Mouse (Mus musculus): ENCODE results near the gene Gfra4. TPM values are rescaled to one million over a fixed set of nuclear protein-coding genes. Genes with fewer than 3 reads are reported as not detected.

The Gfra4 gene
- 58.1 and 88.6 TPM in 2 replicates for polyA plus RNA-seq (2012; rRNA removed)

DNA sequence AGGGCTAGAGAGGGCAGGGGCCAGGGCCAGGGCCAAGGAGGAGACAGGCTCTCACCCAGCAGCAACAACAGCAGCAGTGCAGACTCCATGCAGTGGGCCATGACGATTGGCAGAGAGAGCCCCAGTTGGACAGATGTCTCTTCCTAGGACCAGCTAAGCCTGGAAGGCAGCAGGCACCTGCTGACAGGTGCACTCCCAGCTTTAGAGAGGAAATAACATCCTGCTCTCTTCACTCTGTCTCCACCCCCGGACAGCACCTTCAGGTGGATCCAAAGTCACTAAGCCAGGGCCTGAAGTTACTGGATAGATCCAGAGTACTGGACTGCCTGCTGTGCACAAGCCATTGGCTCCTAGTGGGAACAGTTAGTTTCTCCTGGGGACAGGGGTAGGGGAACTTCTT lies at the start of gene Gfra4:
Gfra4 (minus strand) TSS at position 101 of the 400 bp plus-strand sequence.

DNA sequence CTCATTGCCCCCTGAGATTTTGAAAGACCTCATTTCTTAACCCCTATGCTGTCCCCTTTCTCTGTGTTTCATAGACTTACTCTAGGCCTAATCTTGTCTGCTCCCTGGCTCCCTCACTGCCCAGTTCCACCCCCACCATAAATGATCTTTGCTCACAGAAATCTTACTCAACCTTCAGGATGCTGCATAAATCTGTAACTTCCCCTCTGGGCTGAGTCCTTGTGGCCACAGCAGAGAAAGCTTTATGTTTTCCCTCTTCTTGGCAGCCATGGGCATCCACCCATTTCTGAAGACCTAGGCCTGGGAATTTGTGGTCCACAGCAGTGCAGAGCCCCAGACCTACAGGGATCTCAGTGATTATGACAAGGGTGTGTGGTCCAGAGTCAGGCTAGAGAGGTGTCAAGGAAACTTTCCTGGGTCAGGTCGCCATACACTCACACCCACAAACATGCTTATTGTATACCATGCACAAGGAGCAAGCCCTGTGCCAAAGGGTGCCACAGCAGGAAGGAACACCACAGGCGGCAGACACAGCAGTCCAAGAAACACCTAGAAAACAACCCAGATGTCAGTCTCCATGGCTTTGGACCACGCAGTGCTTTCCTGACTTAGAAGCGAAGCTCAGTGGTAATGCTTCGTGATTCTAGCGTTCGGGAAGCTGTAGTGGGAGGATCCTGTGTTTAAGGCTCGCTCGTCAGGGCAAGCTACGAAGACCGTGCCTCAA lies 43.9 kb upstream of the Gfra4 start, which contains the start of gene Siglec1:
Siglec1 (minus strand) TSS at position 99 of the 724 bp plus-strand sequence.

DNA sequence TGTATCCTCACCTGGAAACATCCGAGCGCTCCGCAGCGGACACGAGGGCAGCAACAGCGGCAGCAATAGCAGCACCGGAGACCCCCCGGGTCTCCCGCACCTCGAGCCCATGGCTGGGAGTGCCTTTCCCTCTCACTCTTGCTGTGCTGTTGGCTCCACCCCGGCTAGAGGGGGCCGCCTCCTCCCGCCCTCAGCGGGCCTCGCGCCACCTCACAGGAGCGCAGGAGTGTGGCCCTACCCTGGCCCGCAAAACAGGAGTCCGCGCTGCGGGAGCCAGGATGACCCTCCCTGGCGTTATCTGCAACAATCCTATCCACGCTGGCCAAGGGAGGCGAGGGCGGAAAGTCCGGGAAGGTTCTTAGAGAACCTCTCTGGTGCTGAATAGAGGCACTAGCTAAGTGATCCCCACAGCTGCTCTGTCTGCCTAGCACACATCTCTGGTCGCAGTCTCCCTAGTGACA lies 20.5 kb upstream of the Gfra4 start, which contains the start of gene Adam33:
Adam33 (minus strand) TSS at position 411 of the 461 bp plus-strand sequence.

Other genes starting within 250 kb of the Gfra4 start
- gene 4930402H24Rik, start 136.7 kb downstream of the Gfra4 start, polyA plus RNA-seq (2012; rRNA removed), result 56.1 and 58.9 TPM in 2 replicates
- gene Atrn, start 136.6 kb downstream of the Gfra4 start, polyA plus RNA-seq (2012; rRNA removed), result 16.3 and 21.1 TPM in 2 replicates
- 52.5 and 54.7 TPM in 2 replicates for gene Adam33, start 20.7 kb upstream of the Gfra4 start, polyA plus RNA-seq (2012; rRNA removed)
- gene Siglec1, start 43.7 kb upstream of the Gfra4 start, polyA plus RNA-seq (2012; rRNA removed), result 20.0 and 22.6 TPM in 2 replicates
- 19.0 and 21.7 TPM in 2 replicates for gene Hspa12b, start 84.2 kb upstream of the Gfra4 start, polyA plus RNA-seq (2012; rRNA removed)
- not detected in 2 replicates for gene Gm11037, start 90.4 kb upstream of the Gfra4 start, polyA plus RNA-seq (2012; rRNA removed)
- 185 and 192 TPM in 2 replicates for gene 1700037H04Rik, start 117.0 kb upstream of the Gfra4 start, polyA plus RNA-seq (2012; rRNA removed)
- gene Cenpb, start 137.0 kb upstream of the Gfra4 start, polyA plus RNA-seq (2012; rRNA removed), result 102 and 138 TPM in 2 replicates
- 33.2 and 38.4 TPM in 2 replicates for gene Cdc25b, start 143.9 kb upstream of the Gfra4 start, polyA plus RNA-seq (2012; rRNA removed)
- 23.8 and 27.1 TPM in 2 replicates for gene Spef1, start 144.2 kb upstream of the Gfra4 start, polyA plus RNA-seq (2012; rRNA removed)
- 47.3 and 50.6 TPM in 2 replicates for gene Ap5s1, start 164.0 kb upstream of the Gfra4 start, polyA plus RNA-seq (2012; rRNA removed)
- 80.6 and 99.1 TPM in 2 replicates for gene Mavs, start 191.0 kb upstream of the Gfra4 start, polyA plus RNA-seq (2012; rRNA removed)
- gene Pank2, start 219.4 kb upstream of the Gfra4 start, polyA plus RNA-seq (2012; rRNA removed), result 18.0 and 22.6 TPM in 2 replicates